Mouse (Mus musculus): ENCODE results near the gene Phf24. TPM values are rescaled to one million over a fixed set of nuclear protein-coding genes. Genes with fewer than 3 reads are reported as not detected.

Gene Phf24
- total RNA-seq, 2 experiments from 2014 or later = 0.11 to 1.0 TPM

GRCm38 (mm10) chr4:42980467-42980866 lies 64.0 kb downstream of the Phf24 start:
- peak; percentile 77 for ATAC-seq (replicated peaks; ENCODE audit: poor library complexity, severe bottlenecking)

GRCm38 (mm10) chr4:42988296-42988695 lies 71.8 kb downstream of the Phf24 start:
- ATAC-seq (replicated peaks; ENCODE audit: poor library complexity, severe bottlenecking) = peak; percentile 33; the same call in 1 of the 2 replicates

Other genes with a start within 250 kb of the Phf24 start
- gene 4930578G10Rik, start 181.1 kb upstream of the Phf24 start, total RNA-seq (2014; fragmentation: Nextera tagmentation) = not detected in 2 replicates
- gene 4930578G10Rik, start 181.1 kb upstream of the Phf24 start, total RNA-seq (2017) = not detected in 2 replicates
- gene Ccl19, start 160.1 kb upstream of the Phf24 start, total RNA-seq (2014; fragmentation: Nextera tagmentation) = not detected in 2 replicates
- not detected in 2 replicates for gene Ccl19, start 160.1 kb upstream of the Phf24 start, total RNA-seq (2017)
- not detected in 2 replicates for gene Ccl21a, start 142.7 kb upstream of the Phf24 start, total RNA-seq (2014; fragmentation: Nextera tagmentation)
- not detected in 2 replicates for gene Ccl21a, start 142.7 kb upstream of the Phf24 start, total RNA-seq (2017)
- gene Fam205a1, start 62.8 kb upstream of the Phf24 start, total RNA-seq (2014; fragmentation: Nextera tagmentation) = not detected in 2 replicates
- not detected in 2 replicates for gene Fam205a1, start 62.8 kb upstream of the Phf24 start, total RNA-seq (2017)
- not detected in 2 replicates for gene Gm12394, start 59.9 kb upstream of the Phf24 start, total RNA-seq (2014; fragmentation: Nextera tagmentation)
- gene Gm12394, start 59.9 kb upstream of the Phf24 start, total RNA-seq (2017) = not detected in 2 replicates
- not detected in 2 replicates for gene Fam205c, start 42.4 kb upstream of the Phf24 start, total RNA-seq (2014; fragmentation: Nextera tagmentation)
- not detected in 2 replicates for gene Fam205c, start 42.4 kb upstream of the Phf24 start, total RNA-seq (2017)
- gene Dnajb5, start 33.2 kb downstream of the Phf24 start, total RNA-seq (2014; fragmentation: Nextera tagmentation) = 4.4 and 16.3 TPM in 2 replicates
- 1.0 and 1.1 TPM in 2 replicates for gene Dnajb5, start 33.2 kb downstream of the Phf24 start, total RNA-seq (2017)
- gene 1700022I11Rik, start 52.9 kb downstream of the Phf24 start, total RNA-seq (2014; fragmentation: Nextera tagmentation) = not detected in 2 replicates
- gene 1700022I11Rik, start 52.9 kb downstream of the Phf24 start, total RNA-seq (2017) = 0.22 and 0.57 TPM in 2 replicates
- 207 and 209 TPM in 2 replicates for gene Vcp, start 83.8 kb downstream of the Phf24 start, total RNA-seq (2014; fragmentation: Nextera tagmentation)
- 303 and 304 TPM in 2 replicates for gene Vcp, start 83.8 kb downstream of the Phf24 start, total RNA-seq (2017)
- gene Fancg, start 93.8 kb downstream of the Phf24 start, total RNA-seq (2014; fragmentation: Nextera tagmentation) = 19.9 and 29.0 TPM in 2 replicates
- 18.7 and 21.8 TPM in 2 replicates for gene Fancg, start 93.8 kb downstream of the Phf24 start, total RNA-seq (2017)
- 15.6 and 15.8 TPM in 2 replicates for gene Pigo, start 109.2 kb downstream of the Phf24 start, total RNA-seq (2014; fragmentation: Nextera tagmentation)
- 5.8 and 10.8 TPM in 2 replicates for gene Pigo, start 109.2 kb downstream of the Phf24 start, total RNA-seq (2017)
- gene Stoml2, start 115.0 kb downstream of the Phf24 start, total RNA-seq (2014; fragmentation: Nextera tagmentation) = 140 and 178 TPM in 2 replicates
- gene Stoml2, start 115.0 kb downstream of the Phf24 start, total RNA-seq (2017) = 130 and 143 TPM in 2 replicates
- gene Fam214b, start 129.6 kb downstream of the Phf24 start, total RNA-seq (2014; fragmentation: Nextera tagmentation) = 2.9 and 5.1 TPM in 2 replicates
- 2.1 and 5.8 TPM in 2 replicates for gene Fam214b, start 129.6 kb downstream of the Phf24 start, total RNA-seq (2017)
- gene Unc13b, start 142.3 kb downstream of the Phf24 start, total RNA-seq (2014; fragmentation: Nextera tagmentation) = 0.13 TPM in 1 of 2 replicates, not detected in the other
- 0.52 and 0.57 TPM in 2 replicates for gene Unc13b, start 142.3 kb downstream of the Phf24 start, total RNA-seq (2017)

All from granulocyte monocyte progenitor cell, adult 5-6 weeks (primary cell).